In the genomic region with DNA sequence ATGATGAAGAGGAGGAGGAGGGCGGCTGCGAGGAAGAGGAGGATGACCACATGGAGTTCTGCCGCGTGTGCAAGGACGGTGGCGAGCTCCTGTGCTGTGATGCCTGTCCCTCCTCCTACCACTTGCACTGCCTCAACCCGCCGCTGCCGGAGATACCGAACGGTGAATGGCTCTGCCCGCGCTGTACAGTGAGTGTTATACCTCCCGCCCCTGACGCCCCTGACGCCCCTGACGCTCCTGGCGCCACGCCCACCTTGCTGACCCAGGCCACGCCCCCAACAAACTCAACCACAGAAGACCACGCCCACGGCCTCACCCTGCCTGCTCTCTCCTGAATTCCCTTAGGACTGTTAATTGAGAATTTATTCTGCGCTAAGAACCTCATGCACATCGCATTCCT, we compare ENCODE assay signal across 8 mouse cellular contexts. TPM values are rescaled to one million over a fixed set of nuclear protein-coding genes. Genes with fewer than 3 reads are reported as not detected.
DNase-seq lines count a peak whose midpoint lies in the region; ATAC-seq and TF ChIP-seq lines count a peak whose summit lies in the region.

No protein-coding gene starts in this region.

- DNase-seq in heart, postnatal 36 days: no peak
- DNase-seq in embryo, embryonic 11.5 days (ENCODE audit: low read depth, low spot score): peak; percentile 39
- DNase-seq in thymus, postnatal 14 days: peak; percentile 47
- DNase-seq in frontal cortex, postnatal 25 days (ENCODE audit: low spot score in 2 of 2): no peak
- no peak for DNase-seq in heart, adult 18-20 months

- no peak overlapping the region for H3K27ac ChIP-seq in heart, embryonic 14.5 days (replicated peaks in 1 of 2; ENCODE audit: control insufficient read depth in 1 of 2, insufficient read depth in 1 of 2, low read depth in 2 of 2, low read length in 2 of 2)
- no peak overlapping the region for H3K27ac ChIP-seq in intestine, postnatal 0 days (ENCODE audit: low read depth, low read length)

- H3K9ac ChIP-seq in heart, embryonic 14.5 days (ENCODE audit: low read length): no peak overlapping the region
- H3K9ac ChIP-seq in intestine, postnatal 0 days (ENCODE audit: low read depth, low read length): no peak overlapping the region

- H3K4me2 ChIP-seq in heart, embryonic 14.5 days (ENCODE audit: low read length): peak overlapping the region; percentile 28
- peak overlapping the region; percentile 51 for H3K4me2 ChIP-seq in intestine, postnatal 0 days (replicated peaks; ENCODE audit: low read depth)

- 1% methylated on average over 24 of the region's 24 CpGs for WGBS in heart, embryonic 14.5 days
- 1% methylated on average over 24 of the region's 24 CpGs for WGBS in intestine, postnatal 0 days

- H3K4me1 ChIP-seq in heart, embryonic 14.5 days (ENCODE audit: control insufficient read depth in 2 of 2, insufficient read depth in 2 of 2, low read length in 2 of 2): peaks cover 0 to 5% of the 10 kb centered on the region in 2 experiments; a peak in 2 of 4 replicates
- no peaks in the 10 kb centered on the region for H3K4me1 ChIP-seq in intestine, postnatal 0 days (replicated peaks; ENCODE audit: control insufficient read depth, insufficient read depth, low read length)

- H3K36me3 ChIP-seq in heart, embryonic 14.5 days (ENCODE audit: control insufficient read depth, insufficient read depth, low read length): no peaks in the 10 kb centered on the region
- no peaks in the 10 kb centered on the region for H3K36me3 ChIP-seq in intestine, postnatal 0 days (ENCODE audit: control insufficient read depth, insufficient read depth)

- no peak for ATAC-seq in heart, embryonic 14.5 days (ENCODE audit: insufficient number of reproducible peaks, insufficient read depth, low FRiP score, low read depth)
- peak; percentile 60; the same call in 1 of the 2 replicates for ATAC-seq in intestine, postnatal 0 days
- peak; percentile 79 for ATAC-seq in megakaryocyte progenitor cell, adult 5-6 weeks (replicated peaks; ENCODE audit: poor library complexity)

- TF ChIP-seq CTCF in intestine, postnatal 0 days (IDR thresholded peaks at IDR 0.05; ENCODE audit: low read depth): 0 out of 2 replicates have a peak, but pooled peaks have one; percentile 5

- intact Hi-C loops in heart, postnatal 36 days (cut with DNase I): no loop called here

- no peaks in the 10 kb centered on the region for H3K9me3 ChIP-seq in heart, embryonic 14.5 days (ENCODE audit: control insufficient read depth, low read length)
- no peaks in the 10 kb centered on the region for H3K9me3 ChIP-seq in intestine, postnatal 0 days (ENCODE audit: control insufficient read depth)

- H3K27me3 ChIP-seq in heart, embryonic 14.5 days (ENCODE audit: control insufficient read depth, insufficient read depth, low read length): peaks cover 32% of the 10 kb centered on the region
- 0 out of 2 replicates have a peak, but pooled peaks cover 7% of the 10 kb centered on the region for H3K27me3 ChIP-seq in intestine, postnatal 0 days (replicated peaks; ENCODE audit: control insufficient read depth, insufficient read depth, low read length)

- H3K4me3 ChIP-seq in heart, embryonic 14.5 days (ENCODE audit: control insufficient read depth in 1 of 2, insufficient read depth in 1 of 2, low read depth in 1 of 2, low read length in 2 of 2): no peak overlapping the region
- H3K4me3 ChIP-seq in intestine, postnatal 0 days (ENCODE audit: low read depth, low read length): no peak overlapping the region

RNA-seq across cellular contexts. Expression of a gene that starts 22.4 kb away (rescaled TPM):
- 0.03 TPM in 1 of 2 replicates, not detected in the other for polyA plus RNA-seq in heart, embryonic 14.5 days (2014; fragmentation: Nextera tagmentation; extraction: Ambion mirVana)
- under 1 TPM; 0.16 to 0.58 TPM for total RNA-seq in heart, postnatal 36 days (2021)
- 1.4 and 1.5 TPM in 2 replicates for polyA plus RNA-seq in intestine, postnatal 0 days (2015; fragmentation: Nextera tagmentation; extraction: Ambion mirVana)
- not detected in 2 replicates for total RNA-seq in megakaryocyte progenitor cell, adult 5-6 weeks (2015)
- 0.07 and 0.08 TPM in 2 replicates for total RNA-seq in megakaryocyte progenitor cell, adult 5-6 weeks (2017)
- under 1 TPM; 0.20 to 0.36 TPM for total RNA-seq in heart, adult 18-20 months (2021)

RNA-seq across cellular contexts. Expression of a gene that starts 35.3 kb away (rescaled TPM):
- 261 and 276 TPM in 2 replicates for polyA plus RNA-seq in heart, embryonic 14.5 days (2014; fragmentation: Nextera tagmentation; extraction: Ambion mirVana)
- 100 to 1,000 TPM; 276 to 293 TPM for total RNA-seq in heart, postnatal 36 days (2021)
- 281 and 296 TPM in 2 replicates for polyA plus RNA-seq in intestine, postnatal 0 days (2015; fragmentation: Nextera tagmentation; extraction: Ambion mirVana)
- total RNA-seq in megakaryocyte progenitor cell, adult 5-6 weeks (2015): 1,636 and 1,708 TPM in 2 replicates
- total RNA-seq in megakaryocyte progenitor cell, adult 5-6 weeks (2017): 3,182 and 3,570 TPM in 2 replicates
- total RNA-seq in heart, adult 18-20 months (2021): 100 to 1,000 TPM; 275 to 290 TPM

RNA-seq across cellular contexts. Expression of a gene that starts 42.1 kb away (rescaled TPM):
- 74.9 and 77.5 TPM in 2 replicates for polyA plus RNA-seq in heart, embryonic 14.5 days (2014; fragmentation: Nextera tagmentation; extraction: Ambion mirVana)
- 10 to 100 TPM; 50.2 to 68.0 TPM for total RNA-seq in heart, postnatal 36 days (2021)
- 0.69 and 0.70 TPM in 2 replicates for polyA plus RNA-seq in intestine, postnatal 0 days (2015; fragmentation: Nextera tagmentation; extraction: Ambion mirVana)
- 0.12 TPM in 1 of 2 replicates, not detected in the other for total RNA-seq in megakaryocyte progenitor cell, adult 5-6 weeks (2015)
- not detected in 2 replicates for total RNA-seq in megakaryocyte progenitor cell, adult 5-6 weeks (2017)
- total RNA-seq in heart, adult 18-20 months (2021): 10 to 100 TPM; 38.8 to 46.0 TPM

Comparison
In these comparisons a context has a peak if more than half of its experiments do, and no peak if none do; other contexts are left out.
1. DNase-seq: peak in embryo, embryonic 11.5 days (single experiment) and thymus, postnatal 14 days (single experiment); none in heart, postnatal 36 days (0 of 2), frontal cortex, postnatal 25 days (0 of 2) and heart, adult 18-20 months (0 of 2).
2. RNA of a gene that starts 35.3 kb away (total RNA-seq): 1,636 to 3,570 TPM in megakaryocyte progenitor cell, adult 5-6 weeks; 276 to 293 TPM in heart, postnatal 36 days and 275 to 290 TPM in heart, adult 18-20 months; every median in the first group is over 4 times any median in the second.
3. RNA of a gene that starts 42.1 kb away (total RNA-seq): 50.2 to 68.0 TPM in heart, postnatal 36 days and 38.8 to 46.0 TPM in heart, adult 18-20 months; 0.12 TPM in megakaryocyte progenitor cell, adult 5-6 weeks; every median in the first group is over 10 times any median in the second.